Mouse (Mus musculus): Measurements from ENCODE around the gene Amz2.

The Amz2 gene

DNA sequence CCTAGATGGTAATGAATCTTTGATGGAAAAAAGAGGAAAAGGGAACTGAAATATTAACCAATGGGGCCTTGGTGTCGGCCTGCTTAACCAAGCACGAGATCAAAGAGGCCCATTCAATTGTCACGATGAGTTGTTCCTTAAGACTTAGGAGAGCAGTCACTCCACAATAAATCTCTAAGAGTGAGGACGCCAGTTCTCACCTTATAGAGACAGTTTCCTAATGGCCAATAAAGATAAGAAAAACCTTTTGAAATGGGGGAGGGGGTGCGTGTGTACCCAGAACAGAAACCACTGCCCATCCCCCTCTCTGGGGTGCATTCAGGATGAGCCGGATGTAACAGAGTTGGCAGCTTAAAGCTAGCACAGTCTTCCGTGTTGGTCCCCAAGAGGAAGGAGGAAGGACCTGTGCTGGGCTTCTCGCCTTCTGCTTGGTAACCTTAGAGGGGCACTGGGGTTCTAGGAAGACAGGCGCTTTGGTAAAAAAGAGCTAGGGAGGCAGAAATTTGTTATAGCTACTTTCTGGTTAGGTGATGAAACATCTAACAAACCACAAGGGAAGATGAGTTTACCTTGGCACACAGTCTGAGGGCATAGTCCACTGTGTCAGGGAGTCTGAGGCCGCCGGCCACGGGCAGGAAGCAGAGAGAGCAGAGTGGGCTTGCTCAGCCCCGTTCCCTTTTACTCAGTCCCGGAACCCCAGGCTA is 70.2 kb downstream of the Amz2 start:
- Histone ChIP-seq H3K4me3 (replicated peaks; ENCODE audit: low read length) (no peak overlapping the region), H3K9me3 (ENCODE audit: low read length) (no peaks in the 10 kb centered on the region), H3K4me1 (replicated peaks; ENCODE audit: low read depth, low read length) (peaks cover 19% of the 10 kb centered on the region), H3K27me3 (ENCODE audit: insufficient read depth, low read length) (no peaks in the 10 kb centered on the region; the same call in 1 of the 2 replicates), H3K36me3 (ENCODE audit: insufficient read depth, low read length) (no peaks in the 10 kb centered on the region)
- TF ChIP-seq CTCF (conservative IDR thresholded peaks at IDR 0.05; ENCODE audit: low read length) (no peak), NANOG (IDR thresholded peaks at IDR 0.05; ENCODE audit: borderline replicate concordance, low read length) (no peak), POU5F1 (IDR thresholded peaks at IDR 0.05; ENCODE audit: borderline replicate concordance, low read length) (no peak)

DNA sequence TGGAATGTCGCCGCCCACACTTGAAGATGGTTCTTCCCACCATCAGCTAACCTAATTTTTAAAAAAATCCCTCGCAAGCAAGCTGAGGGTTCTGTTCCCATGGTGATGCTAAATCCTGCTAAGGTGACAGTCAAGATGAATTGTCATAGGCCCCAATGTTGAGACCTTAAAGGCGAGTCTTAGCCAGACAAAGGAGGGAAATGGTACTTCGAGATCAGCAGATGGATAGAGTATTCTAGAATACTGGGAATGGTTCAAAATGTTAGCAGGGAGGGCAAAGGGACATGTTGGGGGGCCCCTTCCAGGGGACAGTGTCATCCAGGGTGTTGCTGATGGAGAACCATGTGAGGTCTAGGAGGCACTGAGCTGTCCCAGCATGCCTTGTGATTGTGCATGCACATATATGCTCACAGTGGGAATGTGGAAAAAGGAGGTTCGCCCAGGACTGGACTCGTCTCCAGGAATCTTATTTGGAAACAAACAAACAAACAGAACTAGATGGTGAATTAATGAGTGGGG is 70.8 kb downstream of the Amz2 start:
- Histone ChIP-seq H3K4me3 (replicated peaks; ENCODE audit: low read length) (no peak overlapping the region), H3K9me3 (ENCODE audit: low read length) (no peaks in the 10 kb centered on the region), H3K4me1 (replicated peaks; ENCODE audit: low read depth, low read length) (peaks cover 19% of the 10 kb centered on the region), H3K27me3 (ENCODE audit: insufficient read depth, low read length) (peaks cover 3% of the 10 kb centered on the region; the same call in 1 of the 2 replicates), H3K36me3 (ENCODE audit: insufficient read depth, low read length) (no peaks in the 10 kb centered on the region)
- TF ChIP-seq CTCF (conservative IDR thresholded peaks at IDR 0.05; ENCODE audit: low read length) (no peak), POU5F1 (IDR thresholded peaks at IDR 0.05; ENCODE audit: borderline replicate concordance, low read length) (no peak), NANOG (IDR thresholded peaks at IDR 0.05; ENCODE audit: borderline replicate concordance, low read length) (no peak)

DNA sequence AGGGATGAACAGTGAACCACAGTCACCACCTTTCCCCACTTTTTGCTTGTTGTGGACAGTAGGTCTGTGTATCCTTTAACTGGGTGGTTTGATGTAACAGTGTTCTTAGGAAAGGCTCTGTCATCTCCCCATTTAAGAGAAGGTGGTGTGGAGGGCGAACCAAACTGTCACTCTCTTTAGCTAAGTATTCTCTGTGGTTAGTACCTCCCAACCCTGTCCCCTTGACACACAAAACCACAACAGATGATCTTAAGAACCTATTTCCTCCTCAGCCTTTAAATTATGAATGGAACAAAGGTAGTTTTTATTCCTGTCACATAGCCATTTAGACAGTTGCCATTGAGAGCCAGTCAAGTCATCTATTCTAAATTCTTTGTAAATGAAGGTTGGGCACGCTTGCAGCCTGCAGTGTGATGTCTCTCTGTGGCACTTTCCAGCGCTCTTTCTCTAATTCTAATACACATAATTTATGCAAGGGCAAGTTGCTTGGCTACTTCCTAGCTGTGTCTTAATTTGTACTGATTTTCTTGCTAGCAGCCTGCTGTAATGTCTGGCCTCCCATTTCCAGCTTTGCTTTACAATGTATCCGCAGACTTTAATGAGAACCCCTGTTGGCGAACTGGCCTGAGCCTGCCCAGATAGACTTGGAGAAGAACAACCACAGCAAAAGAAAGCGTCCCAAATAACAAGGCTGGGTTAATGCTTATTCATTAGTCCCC is 71.4 kb downstream of the Amz2 start:
- TF ChIP-seq NANOG (IDR thresholded peaks at IDR 0.05; ENCODE audit: borderline replicate concordance, low read length) = no peak
- TF ChIP-seq CTCF (conservative IDR thresholded peaks at IDR 0.05; ENCODE audit: low read length) = no peak
- TF ChIP-seq POU5F1 (IDR thresholded peaks at IDR 0.05; ENCODE audit: borderline replicate concordance, low read length) = no peak
- no peaks in the 10 kb centered on the region for H3K36me3 ChIP-seq (ENCODE audit: insufficient read depth, low read length)
- peaks cover 19% of the 10 kb centered on the region for H3K4me1 ChIP-seq (replicated peaks; ENCODE audit: low read depth, low read length)
- H3K4me3 ChIP-seq (replicated peaks; ENCODE audit: low read length) = no peak overlapping the region
- H3K27me3 ChIP-seq (ENCODE audit: insufficient read depth, low read length) = peaks cover 5% of the 10 kb centered on the region; the same call in 1 of the 2 replicates
- no peaks in the 10 kb centered on the region for H3K9me3 ChIP-seq (ENCODE audit: low read length)

DNA sequence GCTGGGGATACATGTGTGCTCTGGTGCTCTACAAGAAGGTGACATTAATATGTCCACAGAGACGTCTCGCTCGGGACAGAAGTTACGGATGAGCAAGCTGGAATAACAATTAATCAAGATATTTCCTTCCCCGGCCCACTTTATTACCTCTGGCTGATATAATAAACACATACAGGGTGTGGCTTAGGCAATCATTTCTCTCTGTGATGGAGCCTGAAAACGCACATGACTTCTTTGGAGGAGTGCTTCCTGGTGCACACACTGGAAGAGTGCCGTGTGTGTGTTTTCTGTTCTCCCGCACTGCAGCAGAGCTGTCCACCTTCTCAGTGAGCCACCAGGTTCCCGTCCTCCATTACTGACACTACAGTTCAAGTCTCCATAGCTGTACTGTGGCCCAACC is 72.2 kb downstream of the Amz2 start:
- Histone ChIP-seq H3K9me3 (ENCODE audit: low read length) (no peaks in the 10 kb centered on the region), H3K4me3 (replicated peaks; ENCODE audit: low read length) (no peak overlapping the region), H3K27me3 (ENCODE audit: insufficient read depth, low read length) (peaks cover 5% of the 10 kb centered on the region; the same call in 1 of the 2 replicates), H3K36me3 (ENCODE audit: insufficient read depth, low read length) (no peaks in the 10 kb centered on the region), H3K4me1 (replicated peaks; ENCODE audit: low read depth, low read length) (peaks cover 19% of the 10 kb centered on the region)
- no peak for TF ChIP-seq NANOG (IDR thresholded peaks at IDR 0.05; ENCODE audit: borderline replicate concordance, low read length)
- no peak for TF ChIP-seq CTCF (conservative IDR thresholded peaks at IDR 0.05; ENCODE audit: low read length)
- no peak for TF ChIP-seq POU5F1 (IDR thresholded peaks at IDR 0.05; ENCODE audit: borderline replicate concordance, low read length)

DNA sequence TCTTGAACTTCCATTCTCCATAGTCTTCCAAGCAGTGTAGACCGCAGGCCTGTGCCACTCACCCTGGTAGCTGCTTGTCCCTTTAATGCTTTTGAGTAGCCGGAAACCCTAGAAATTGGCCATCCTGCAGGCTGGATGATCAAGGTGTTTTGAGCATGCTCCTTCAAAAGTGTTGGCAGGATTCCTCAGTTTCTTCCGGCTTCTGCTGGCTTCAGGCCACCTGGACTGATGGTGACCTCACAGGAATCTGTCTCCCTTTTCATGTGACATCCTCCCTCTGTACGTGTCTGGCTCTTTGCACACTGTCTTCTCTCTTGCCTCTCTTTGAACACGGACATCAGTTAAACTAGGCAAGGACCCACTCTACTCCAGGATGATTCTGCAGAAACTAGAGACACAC is 74.5 kb downstream of the Amz2 start:
- no peaks in the 10 kb centered on the region for H3K36me3 ChIP-seq (ENCODE audit: insufficient read depth, low read length)
- H3K4me3 ChIP-seq (replicated peaks; ENCODE audit: low read length) = no peak overlapping the region
- peaks cover 9% of the 10 kb centered on the region; the same call in 1 of the 2 replicates for H3K27me3 ChIP-seq (ENCODE audit: insufficient read depth, low read length)
- H3K9me3 ChIP-seq (ENCODE audit: low read length) = no peaks in the 10 kb centered on the region
- peaks cover 19% of the 10 kb centered on the region for H3K4me1 ChIP-seq (replicated peaks; ENCODE audit: low read depth, low read length)
- TF ChIP-seq CTCF (conservative IDR thresholded peaks at IDR 0.05; ENCODE audit: low read length) (no peak), POU5F1 (IDR thresholded peaks at IDR 0.05; ENCODE audit: borderline replicate concordance, low read length) (no peak), NANOG (IDR thresholded peaks at IDR 0.05; ENCODE audit: borderline replicate concordance, low read length) (no peak)

Data from E14TG2a.4 (cell line).